Mouse (Mus musculus): Measurements from ENCODE around the gene Nudt19. TPM values are rescaled to one million over a fixed set of nuclear protein-coding genes. Genes with fewer than 3 reads are reported as not detected.

Nudt19 gene
- polyA plus RNA-seq, 1 experiment from 2014 or later, result 44.6 TPM

- peaks cover 26% of the 10 kb centered on the region for H3K27me3 ChIP-seq (ENCODE audit: control insufficient read depth, insufficient read depth, low read length)
- H3K4me1 ChIP-seq (replicated peaks; ENCODE audit: control insufficient read depth, insufficient read depth, low read length), result peaks cover 4% of the 10 kb centered on the region
- H3K9me3 ChIP-seq (ENCODE audit: control insufficient read depth, low read length), result no peaks in the 10 kb centered on the region
- no peak overlapping the region for H3K4me2 ChIP-seq (replicated peaks; ENCODE audit: low read depth, low read length)
- DNase-seq (ENCODE audit: low spot score), result no peak
- no peaks in the 10 kb centered on the region for H3K36me3 ChIP-seq (ENCODE audit: control insufficient read depth, insufficient read depth, low read length)
- ATAC-seq (ENCODE audit: low FRiP score), result no peak
- WGBS, result 80% methylated on average over 5 of the region's 5 CpGs
- no peak overlapping the region for H3K4me3 ChIP-seq (ENCODE audit: low read depth, low read length)
- H3K9ac ChIP-seq (ENCODE audit: low read depth, low read length), result no peak overlapping the region
- no peak overlapping the region for H3K27ac ChIP-seq (ENCODE audit: low read depth, low read length)
These were observed 31.6 kb upstream of the Nudt19 start for GRCm38 (mm10) chr7:35587728-35588127.

- peak overlapping the region; percentile 99 for H3K4me2 ChIP-seq (replicated peaks; ENCODE audit: low read depth, low read length)
- peaks cover 4% of the 10 kb centered on the region for H3K4me1 ChIP-seq (replicated peaks; ENCODE audit: control insufficient read depth, insufficient read depth, low read length)
- H3K4me3 ChIP-seq (ENCODE audit: low read depth, low read length), result peak overlapping the region; percentile 68
- H3K27ac ChIP-seq (ENCODE audit: low read depth, low read length), result no peak overlapping the region
- DNase-seq (ENCODE audit: low spot score) (no peak), ATAC-seq (ENCODE audit: low FRiP score) (no peak)
- peaks cover 28% of the 10 kb centered on the region for H3K27me3 ChIP-seq (ENCODE audit: control insufficient read depth, insufficient read depth, low read length)
- WGBS, result 24% methylated on average over 15 of the region's 15 CpGs
- no peaks in the 10 kb centered on the region for H3K36me3 ChIP-seq (ENCODE audit: control insufficient read depth, insufficient read depth, low read length)
- no peaks in the 10 kb centered on the region for H3K9me3 ChIP-seq (ENCODE audit: control insufficient read depth, low read length)
- H3K9ac ChIP-seq (ENCODE audit: low read depth, low read length), result peak overlapping the region; percentile 68
These were observed 30.9 kb upstream of the Nudt19 start for GRCm38 (mm10) chr7:35586906-35587445.

DNA sequence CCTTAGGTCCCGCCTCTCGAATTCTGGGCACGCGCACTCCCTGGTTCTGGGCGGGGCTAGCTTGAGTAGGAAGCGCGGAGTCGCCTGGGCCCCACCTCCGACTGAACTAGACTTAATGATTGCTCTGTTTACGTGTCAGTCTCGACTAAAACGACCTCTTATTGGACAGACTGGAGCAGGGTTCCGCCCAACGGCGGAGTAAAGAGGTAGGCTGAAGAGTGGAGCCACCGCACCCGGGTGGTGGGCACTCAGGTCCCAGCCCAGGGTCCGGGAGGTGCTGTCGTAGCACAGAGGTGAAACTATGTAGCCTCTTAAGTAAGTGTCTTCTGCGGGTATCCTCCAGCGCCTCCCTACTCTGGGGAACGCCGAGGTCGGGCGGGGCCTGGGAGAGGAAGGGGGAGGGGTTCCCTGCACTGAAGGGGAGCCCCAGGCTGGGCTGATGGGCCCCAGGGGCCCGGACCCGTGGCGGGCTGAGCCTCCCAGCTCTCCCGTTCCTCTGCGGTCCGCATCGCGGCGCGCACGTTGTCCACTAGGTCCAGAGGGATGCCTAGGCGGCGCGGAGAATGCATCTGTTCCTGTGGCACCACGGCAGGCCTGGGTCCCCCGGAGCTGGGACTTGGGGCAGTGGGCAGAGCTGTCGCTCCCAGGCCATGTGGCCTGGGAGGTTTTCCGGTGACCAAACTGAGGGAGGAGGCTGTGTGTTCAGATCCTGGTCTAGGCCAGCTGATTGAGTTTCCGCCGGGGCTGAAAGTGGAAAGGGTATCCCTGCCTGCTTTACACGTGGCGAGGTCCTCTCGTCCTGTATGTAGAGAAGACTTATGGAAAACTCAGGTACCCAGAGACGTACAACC lies 30.2 kb upstream of the Nudt19 start, which contains the start of gene Ankrd27:
Ankrd27 (plus strand) TSS at position 190 of the 851 bp plus-strand sequence.
- under 1% methylated on average over 49 of the region's 49 CpGs for WGBS
- peaks cover 4% of the 10 kb centered on the region for H3K4me1 ChIP-seq (replicated peaks; ENCODE audit: control insufficient read depth, insufficient read depth, low read length)
- H3K4me2 ChIP-seq (replicated peaks; ENCODE audit: low read depth, low read length), result peak within 1 kb of the TSS; percentile 99
- peak; percentile 98 for ATAC-seq (ENCODE audit: low FRiP score)
- peak; percentile 97 for DNase-seq (ENCODE audit: low spot score)
- H3K9me3 ChIP-seq (ENCODE audit: control insufficient read depth, low read length), result no peaks in the 10 kb centered on the region
- 0 out of 2 replicates have a peak within 1 kb of the TSS, but pooled peaks have one; percentile 6 for H3K27ac ChIP-seq (ENCODE audit: low read depth, low read length)
- peak within 1 kb of the TSS; percentile 68 for H3K9ac ChIP-seq (ENCODE audit: low read depth, low read length)
- H3K4me3 ChIP-seq (ENCODE audit: low read depth, low read length), result peak within 1 kb of the TSS; percentile 68
- H3K27me3 ChIP-seq (ENCODE audit: control insufficient read depth, insufficient read depth, low read length), result peaks cover 28% of the 10 kb centered on the region
- H3K36me3 ChIP-seq (ENCODE audit: control insufficient read depth, insufficient read depth, low read length), result no peaks in the 10 kb centered on the region

DNA sequence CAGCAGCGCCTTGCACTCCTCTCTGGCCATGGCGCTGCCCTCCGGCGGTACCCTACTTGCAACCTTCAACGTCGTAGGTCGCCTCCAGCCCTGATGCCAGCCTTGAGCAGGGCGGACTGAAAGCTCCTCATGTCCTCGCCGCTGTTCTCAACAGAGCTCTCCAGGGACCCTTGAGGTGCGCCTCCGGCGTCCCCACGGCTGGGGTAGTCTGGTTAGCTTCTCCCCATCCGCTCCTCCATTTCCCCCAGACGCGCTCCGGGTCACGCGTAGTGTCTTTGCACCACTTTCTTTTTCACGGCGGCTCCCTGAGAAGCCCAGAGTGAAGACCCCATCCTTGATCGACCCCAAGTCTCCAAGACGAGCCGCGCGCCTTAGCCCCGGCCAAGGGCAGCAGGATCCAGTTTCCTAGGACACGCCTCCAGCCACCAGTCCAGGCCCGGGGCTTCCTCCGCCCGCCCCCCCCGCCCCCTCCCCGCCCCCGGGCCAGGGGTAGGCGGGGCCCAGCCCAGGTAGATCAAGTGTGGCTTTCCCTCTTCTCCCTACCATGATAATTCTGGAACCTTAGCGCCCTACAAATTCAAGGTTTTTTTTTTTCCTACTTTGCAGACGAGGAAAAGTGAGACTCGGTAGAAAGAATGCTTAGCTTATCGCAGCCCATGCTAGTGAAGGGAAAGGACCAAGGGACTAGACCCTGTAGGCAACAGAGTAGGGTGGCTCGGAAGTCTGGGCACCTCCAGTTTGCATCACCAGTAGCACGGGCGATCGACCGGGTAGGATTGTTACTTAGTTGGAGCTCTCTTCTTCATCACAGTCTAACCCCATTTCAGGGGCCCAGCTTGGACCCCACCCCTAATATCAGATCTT lies 29.3 kb upstream of the Nudt19 start, which contains the start of gene Rgs9bp:
Rgs9bp (minus strand) TSS at position 392 of the 864 bp plus-strand sequence.
- H3K4me2 ChIP-seq (replicated peaks; ENCODE audit: low read depth, low read length), result peak within 1 kb of the TSS; percentile 99
- peaks cover 28% of the 10 kb centered on the region for H3K27me3 ChIP-seq (ENCODE audit: control insufficient read depth, insufficient read depth, low read length)
- 1% methylated on average over 45 of the region's 45 CpGs for WGBS
- DNase-seq (ENCODE audit: low spot score), result peak; percentile 69
- peak within 1 kb of the TSS; percentile 68 for H3K4me3 ChIP-seq (ENCODE audit: low read depth, low read length)
- H3K4me1 ChIP-seq (replicated peaks; ENCODE audit: control insufficient read depth, insufficient read depth, low read length), result peaks cover 4% of the 10 kb centered on the region
- H3K9me3 ChIP-seq (ENCODE audit: control insufficient read depth, low read length), result no peaks in the 10 kb centered on the region
- H3K9ac ChIP-seq (ENCODE audit: low read depth, low read length), result peak within 1 kb of the TSS; percentile 68
- 0 out of 2 replicates have a peak within 1 kb of the TSS, but pooled peaks have one; percentile 6 for H3K27ac ChIP-seq (ENCODE audit: low read depth, low read length)
- H3K36me3 ChIP-seq (ENCODE audit: control insufficient read depth, insufficient read depth, low read length), result no peaks in the 10 kb centered on the region
- ATAC-seq (ENCODE audit: low FRiP score), result peak; percentile 71

DNA sequence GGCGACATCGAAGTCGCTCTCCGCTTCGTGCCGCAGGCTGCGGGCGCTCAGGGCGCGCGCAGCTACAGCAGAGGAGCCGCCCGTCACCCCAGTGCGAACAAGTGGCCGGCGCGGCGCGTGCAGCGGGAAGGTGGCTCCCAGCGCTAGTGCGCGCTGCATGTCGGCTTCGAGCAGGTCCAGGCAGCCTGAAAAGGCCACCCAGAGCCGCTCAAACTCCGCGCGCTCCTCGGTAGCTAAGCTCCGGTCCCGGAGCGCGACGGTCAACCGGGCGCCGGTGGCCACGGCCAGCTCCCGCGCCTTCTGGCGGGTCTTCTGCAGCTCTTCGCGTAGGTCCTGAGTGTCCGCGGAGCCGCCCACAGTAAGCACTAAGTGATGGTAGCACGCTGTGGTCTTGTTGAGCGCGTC lies 28.7 kb upstream of the Nudt19 start:
- WGBS, result under 1% methylated on average over 50 of the region's 50 CpGs
- Histone ChIP-seq H3K9me3 (ENCODE audit: control insufficient read depth, low read length) (no peaks in the 10 kb centered on the region), H3K4me2 (replicated peaks; ENCODE audit: low read depth, low read length) (peak overlapping the region; percentile 99), H3K27ac (ENCODE audit: low read depth, low read length) (no peak overlapping the region), H3K27me3 (ENCODE audit: control insufficient read depth, insufficient read depth, low read length) (peaks cover 28% of the 10 kb centered on the region), H3K36me3 (ENCODE audit: control insufficient read depth, insufficient read depth, low read length) (no peaks in the 10 kb centered on the region), H3K4me1 (replicated peaks; ENCODE audit: control insufficient read depth, insufficient read depth, low read length) (peaks cover 4% of the 10 kb centered on the region), H3K4me3 (ENCODE audit: low read depth, low read length) (peak overlapping the region; percentile 68), H3K9ac (ENCODE audit: low read depth, low read length) (peak overlapping the region; percentile 40; the same call in 1 of the 2 replicates)
- ATAC-seq (ENCODE audit: low FRiP score) (no peak), DNase-seq (ENCODE audit: low spot score) (no peak)

GRCm38 (mm10) chr7:35584068-35584785 lies 28.1 kb upstream of the Nudt19 start:
- no peak overlapping the region for H3K27ac ChIP-seq (ENCODE audit: low read depth, low read length)

GRCm38 (mm10) chr7:35583476-35584025 lies 27.4 kb upstream of the Nudt19 start:
- no peak overlapping the region for H3K4me3 ChIP-seq (ENCODE audit: low read depth, low read length)
- no peak for DNase-seq (ENCODE audit: low spot score)
- no peak for ATAC-seq (ENCODE audit: low FRiP score)
- H3K9me3 ChIP-seq (ENCODE audit: control insufficient read depth, low read length), result no peaks in the 10 kb centered on the region
- no peak overlapping the region for H3K9ac ChIP-seq (ENCODE audit: low read depth, low read length)
- no peak overlapping the region for H3K4me2 ChIP-seq (replicated peaks; ENCODE audit: low read depth, low read length)
- H3K27me3 ChIP-seq (ENCODE audit: control insufficient read depth, insufficient read depth, low read length), result peaks cover 28% of the 10 kb centered on the region
- no peaks in the 10 kb centered on the region for H3K36me3 ChIP-seq (ENCODE audit: control insufficient read depth, insufficient read depth, low read length)
- no peak overlapping the region for H3K27ac ChIP-seq (ENCODE audit: low read depth, low read length)
- peaks cover 4% of the 10 kb centered on the region for H3K4me1 ChIP-seq (replicated peaks; ENCODE audit: control insufficient read depth, insufficient read depth, low read length)
- 17% methylated on average over 11 of the region's 11 CpGs for WGBS

More at GRCm38 (mm10) chr7:35584068-35584785, 28.1 kb upstream of the Nudt19 start:
- peak; percentile 37 for DNase-seq (ENCODE audit: low spot score)
- Histone ChIP-seq H3K27me3 (ENCODE audit: control insufficient read depth, insufficient read depth, low read length) (peaks cover 28% of the 10 kb centered on the region), H3K4me3 (ENCODE audit: low read depth, low read length) (peak overlapping the region; percentile 68), H3K36me3 (ENCODE audit: control insufficient read depth, insufficient read depth, low read length) (no peaks in the 10 kb centered on the region), H3K9ac (ENCODE audit: low read depth, low read length) (peak overlapping the region; percentile 40; the same call in 1 of the 2 replicates), H3K9me3 (ENCODE audit: control insufficient read depth, low read length) (no peaks in the 10 kb centered on the region), H3K4me2 (replicated peaks; ENCODE audit: low read depth, low read length) (peak overlapping the region; percentile 99), H3K4me1 (replicated peaks; ENCODE audit: control insufficient read depth, insufficient read depth, low read length) (peaks cover 4% of the 10 kb centered on the region)
- ATAC-seq (ENCODE audit: low FRiP score), result no peak
- 5% methylated on average over 36 of the region's 36 CpGs for WGBS
